Mouse (Mus musculus): ENCODE results near the gene Coro1c. TPM values are rescaled to one million over a fixed set of nuclear protein-coding genes. Genes with fewer than 3 reads are reported as not detected.

The Coro1c gene
- polyA plus RNA-seq, 1 experiment from 2014 or later: 130 TPM

DNA sequence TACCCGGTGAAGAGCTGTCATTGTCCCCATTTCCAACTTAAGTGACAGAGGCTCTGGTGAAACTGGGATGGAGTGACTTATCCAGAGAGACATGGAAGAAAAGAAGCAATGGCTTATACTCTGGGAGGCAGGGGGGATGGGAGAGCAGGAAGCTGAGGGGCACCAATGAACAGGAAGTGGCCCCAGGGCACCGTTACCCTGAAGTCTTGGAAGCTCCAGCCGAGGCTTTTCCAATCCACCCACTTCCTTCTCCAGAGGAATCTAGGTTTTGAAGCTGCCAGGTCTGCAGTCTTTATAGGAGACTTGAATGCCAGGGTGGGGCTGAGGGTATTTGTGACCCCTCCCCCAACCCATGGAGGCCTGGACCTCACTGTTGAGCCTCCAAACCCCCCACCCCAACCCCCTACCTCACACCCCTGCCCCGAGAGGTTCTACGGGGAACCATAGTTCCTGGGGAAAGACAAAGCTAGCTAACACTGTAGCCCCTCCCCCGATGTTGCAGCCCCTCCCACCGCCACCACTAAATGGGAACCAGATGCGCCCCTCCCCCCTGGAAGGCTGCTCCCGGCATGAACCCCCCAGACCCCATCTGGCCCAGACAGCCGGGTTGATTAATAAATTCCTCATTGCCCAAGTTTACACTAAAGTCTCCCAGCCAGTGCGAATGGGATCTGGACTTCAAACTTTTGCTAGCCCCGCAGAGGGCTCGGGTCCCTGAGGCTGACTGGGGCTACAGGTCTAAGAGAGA, 112.0 kb downstream of the Coro1c start:
- Histone ChIP-seq H3K27ac (replicated peaks; ENCODE audit: low read depth, low read length) (peak overlapping the region; percentile 88), H3K36me3 (replicated peaks; ENCODE audit: control insufficient read depth, insufficient read depth, low read depth, low read length) (no peaks in the 10 kb centered on the region; the same call in none of the 2 replicates), H3K9ac (replicated peaks; ENCODE audit: low read length) (peak overlapping the region; percentile 51), H3K4me3 (ENCODE audit: low read depth, low read length) (peak overlapping the region; percentile 55), H3K27me3 (ENCODE audit: control insufficient read depth, insufficient read depth, low read length) (no peaks in the 10 kb centered on the region), H3K9me3 (replicated peaks; ENCODE audit: control insufficient read depth, low read length) (no peaks in the 10 kb centered on the region), H3K4me2 (ENCODE audit: low read depth, low read length) (peak overlapping the region; percentile 65), H3K4me1 (ENCODE audit: control insufficient read depth, insufficient read depth, low read length) (peaks cover 11% of the 10 kb centered on the region)
- ATAC-seq (replicated peaks; ENCODE audit: insufficient number of reproducible peaks, low FRiP score, low TSS enrichment, low read depth): peak; percentile 46
- 4% methylated on average over 13 of the region's 13 CpGs for WGBS
- peak; percentile 95 for DNase-seq (ENCODE audit: low spot score)

Other genes starting within 250 kb of the Coro1c start
- gene 1700069L16Rik, start 184.0 kb downstream of the Coro1c start, polyA plus RNA-seq (2014; fragmentation: Nextera tagmentation; extraction: Ambion mirVana): not detected in 2 replicates
- gene Ficd, start 173.0 kb downstream of the Coro1c start, polyA plus RNA-seq (2014; fragmentation: Nextera tagmentation; extraction: Ambion mirVana): 1.6 and 2.0 TPM in 2 replicates
- gene Sart3, start 136.2 kb downstream of the Coro1c start, polyA plus RNA-seq (2014; fragmentation: Nextera tagmentation; extraction: Ambion mirVana): 52.4 and 55.4 TPM in 2 replicates
- gene Iscu, start 136.0 kb downstream of the Coro1c start, polyA plus RNA-seq (2014; fragmentation: Nextera tagmentation; extraction: Ambion mirVana): 103 and 113 TPM in 2 replicates
- 50.8 and 54.2 TPM in 2 replicates for gene Tmem119, start 108.2 kb downstream of the Coro1c start, polyA plus RNA-seq (2014; fragmentation: Nextera tagmentation; extraction: Ambion mirVana)
- 1.2 and 2.0 TPM in 2 replicates for gene Selplg, start 76.1 kb downstream of the Coro1c start, polyA plus RNA-seq (2014; fragmentation: Nextera tagmentation; extraction: Ambion mirVana)
- gene Ssh1, start 85.1 kb upstream of the Coro1c start, polyA plus RNA-seq (2014; fragmentation: Nextera tagmentation; extraction: Ambion mirVana): 26.0 and 29.0 TPM in 2 replicates
- gene Dao, start 94.9 kb upstream of the Coro1c start, polyA plus RNA-seq (2014; fragmentation: Nextera tagmentation; extraction: Ambion mirVana): not detected in 2 replicates
- 10.0 and 11.4 TPM in 2 replicates for gene Usp30, start 156.7 kb upstream of the Coro1c start, polyA plus RNA-seq (2014; fragmentation: Nextera tagmentation; extraction: Ambion mirVana)
- gene Svop, start 182.8 kb upstream of the Coro1c start, polyA plus RNA-seq (2014; fragmentation: Nextera tagmentation; extraction: Ambion mirVana): 3.3 and 4.1 TPM in 2 replicates
- gene Alkbh2, start 219.5 kb upstream of the Coro1c start, polyA plus RNA-seq (2014; fragmentation: Nextera tagmentation; extraction: Ambion mirVana): 13.5 and 13.8 TPM in 2 replicates
- gene Ung, start 221.6 kb upstream of the Coro1c start, polyA plus RNA-seq (2014; fragmentation: Nextera tagmentation; extraction: Ambion mirVana): 37.6 and 37.9 TPM in 2 replicates
- 2.9 and 3.6 TPM in 2 replicates for gene Acacb, start 237.8 kb upstream of the Coro1c start, polyA plus RNA-seq (2014; fragmentation: Nextera tagmentation; extraction: Ambion mirVana)